Mouse (Mus musculus) CD4-positive, CD25-positive, alpha-beta regulatory T cell, adult 4 months (primary cell): ENCODE data around the gene Sh2b1. TPM values are rescaled to one million over a fixed set of nuclear protein-coding genes. Genes with fewer than 3 reads are reported as not detected.

Source experiments
- ATAC-seq: one replicate; pipeline ENCODE4 v1.8.0; 2017
- polyA plus RNA-seq, 2 experiments: library from polyadenylated mRNA; unstranded; fragments of 100-300 nt; shearing (Covaris generic); gene quantifications; one replicate each; pipeline ENCODE4 v1.2.1; 2017

The Sh2b1 gene
- polyA plus RNA-seq, 2 experiments from 2014 or later = 11.5 to 13.1 TPM

DNA sequence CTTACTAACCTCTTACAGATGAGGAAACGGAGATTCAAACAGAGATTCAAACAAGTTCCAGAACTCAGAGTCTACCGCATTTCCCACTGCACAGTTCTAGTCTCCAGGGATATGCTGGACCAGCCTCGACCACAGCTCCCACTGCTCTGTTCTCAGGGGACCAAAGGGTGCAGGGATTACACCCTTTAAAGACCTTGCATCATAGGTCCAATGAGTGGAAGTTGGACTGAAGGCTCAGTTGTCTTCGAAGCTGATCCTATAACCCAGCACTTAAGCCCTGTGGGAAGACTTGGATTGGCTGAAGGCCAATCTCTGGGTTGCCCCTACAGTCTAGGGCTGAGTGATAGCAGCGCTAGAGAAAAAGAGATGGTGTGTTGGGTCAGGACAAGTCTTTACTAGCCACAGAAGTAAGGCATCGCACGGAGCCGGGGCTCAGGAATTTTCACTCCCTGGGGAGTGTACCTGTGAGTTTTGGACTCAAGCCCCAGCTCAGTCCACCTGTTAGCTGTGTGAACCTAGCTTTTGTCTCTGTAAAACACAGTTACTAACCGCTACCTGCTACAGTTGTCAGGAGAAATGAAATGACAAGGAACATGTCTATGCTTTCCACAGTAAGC lies 1.6 kb downstream of the Sh2b1 start:
- ATAC-seq = no peak

DNA sequence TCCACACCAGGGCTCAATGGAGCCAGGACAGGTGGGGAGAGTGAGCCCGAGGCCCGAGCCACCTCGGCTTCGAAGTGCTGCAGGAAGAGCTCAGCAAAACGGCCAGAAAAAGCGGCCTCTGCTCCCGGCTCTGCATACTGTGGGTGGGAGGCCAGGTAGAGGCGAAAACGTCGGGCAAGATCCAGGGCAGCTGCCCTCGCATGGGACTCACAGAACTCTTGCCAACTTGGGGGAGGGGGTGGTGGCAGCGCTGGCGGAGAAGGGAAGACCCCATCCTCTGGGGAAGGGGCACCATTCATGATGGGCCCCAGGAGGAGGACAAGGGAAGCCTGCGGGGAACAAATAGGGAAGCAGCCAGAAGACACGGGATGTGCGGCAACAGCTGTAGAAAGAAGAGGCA lies 2.5 kb downstream of the Sh2b1 start:
- ATAC-seq = no peak

DNA sequence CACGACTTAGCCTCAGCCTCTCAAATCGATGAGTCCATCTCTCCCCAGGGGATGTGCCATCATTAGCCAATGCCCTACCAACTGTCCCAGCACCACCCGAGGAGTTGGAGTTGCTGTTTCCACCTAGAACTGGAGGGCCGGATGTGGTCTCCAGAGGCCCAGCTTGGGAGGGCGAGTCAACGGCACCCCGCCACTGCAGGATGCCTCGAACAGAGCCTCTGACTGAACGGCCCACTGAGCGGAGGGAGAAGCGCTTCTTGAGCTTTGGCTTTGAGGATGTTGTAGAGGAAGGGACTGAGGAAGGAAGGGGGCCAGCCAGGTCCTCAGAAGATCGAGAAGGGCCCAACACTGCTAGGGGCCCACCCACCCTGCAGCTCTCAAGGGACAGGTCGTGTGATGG lies 2.9 kb downstream of the Sh2b1 start:
- peak; percentile 64 for ATAC-seq

DNA sequence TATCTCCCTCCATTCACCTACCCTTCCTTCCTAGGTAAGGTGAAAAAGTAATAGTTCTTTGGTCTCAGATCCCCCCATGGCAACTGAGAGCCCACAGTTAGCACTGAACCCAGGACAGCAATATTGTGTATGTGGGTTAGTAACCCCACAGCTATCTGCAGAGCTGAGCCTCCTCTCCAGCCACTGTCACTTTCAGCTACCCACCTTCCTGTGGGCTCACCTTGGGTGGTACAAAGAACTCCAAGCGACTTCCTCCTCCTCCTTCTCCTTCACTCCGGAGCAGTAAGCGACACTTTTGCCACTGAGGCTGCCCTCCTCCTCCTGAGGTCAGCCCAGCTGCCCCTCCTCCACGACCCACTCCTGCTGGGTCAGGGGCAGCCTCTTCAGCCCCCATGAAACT lies 3.4 kb downstream of the Sh2b1 start:
- no peak for ATAC-seq

DNA sequence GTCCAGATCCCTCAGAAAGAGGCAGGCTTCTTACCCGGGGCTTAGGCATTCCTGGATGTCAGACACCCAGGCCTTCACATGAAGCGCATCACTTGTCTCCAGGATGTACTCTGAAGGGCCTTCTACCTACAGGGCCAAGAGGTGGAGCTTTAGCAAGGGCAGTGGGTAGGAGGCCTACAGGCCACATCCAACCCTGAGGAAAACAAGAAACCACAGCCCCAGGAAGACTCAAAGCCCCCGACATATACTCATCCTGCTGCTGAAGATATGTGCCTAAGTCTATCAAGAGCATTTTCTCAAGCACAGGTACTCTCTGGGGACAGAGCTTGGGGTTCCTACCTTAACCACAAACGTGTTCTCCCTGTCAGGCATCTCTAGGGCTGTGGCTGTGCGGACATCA lies 3.9 kb downstream of the Sh2b1 start:
- ATAC-seq = no peak

DNA sequence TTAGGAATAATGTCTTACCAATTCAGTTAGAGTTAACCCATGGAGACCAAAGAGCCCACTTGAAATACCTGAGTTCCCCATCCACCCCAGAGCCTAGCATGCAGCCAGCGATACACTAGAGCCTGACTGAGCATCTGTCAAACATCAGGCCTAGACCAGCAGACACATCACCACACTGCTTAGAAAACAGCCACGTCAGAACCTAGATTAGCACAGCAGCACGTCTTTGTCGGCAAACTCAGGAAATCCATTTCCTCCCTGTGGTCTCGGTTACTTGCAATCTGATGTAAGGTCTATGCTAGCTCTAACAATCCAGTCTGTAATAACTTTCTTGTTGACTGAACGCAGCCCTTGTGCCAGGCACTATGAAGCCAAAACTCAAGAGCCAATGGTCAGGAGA lies 5.1 kb downstream of the Sh2b1 start:
- peak; percentile 76 for ATAC-seq

DNA sequence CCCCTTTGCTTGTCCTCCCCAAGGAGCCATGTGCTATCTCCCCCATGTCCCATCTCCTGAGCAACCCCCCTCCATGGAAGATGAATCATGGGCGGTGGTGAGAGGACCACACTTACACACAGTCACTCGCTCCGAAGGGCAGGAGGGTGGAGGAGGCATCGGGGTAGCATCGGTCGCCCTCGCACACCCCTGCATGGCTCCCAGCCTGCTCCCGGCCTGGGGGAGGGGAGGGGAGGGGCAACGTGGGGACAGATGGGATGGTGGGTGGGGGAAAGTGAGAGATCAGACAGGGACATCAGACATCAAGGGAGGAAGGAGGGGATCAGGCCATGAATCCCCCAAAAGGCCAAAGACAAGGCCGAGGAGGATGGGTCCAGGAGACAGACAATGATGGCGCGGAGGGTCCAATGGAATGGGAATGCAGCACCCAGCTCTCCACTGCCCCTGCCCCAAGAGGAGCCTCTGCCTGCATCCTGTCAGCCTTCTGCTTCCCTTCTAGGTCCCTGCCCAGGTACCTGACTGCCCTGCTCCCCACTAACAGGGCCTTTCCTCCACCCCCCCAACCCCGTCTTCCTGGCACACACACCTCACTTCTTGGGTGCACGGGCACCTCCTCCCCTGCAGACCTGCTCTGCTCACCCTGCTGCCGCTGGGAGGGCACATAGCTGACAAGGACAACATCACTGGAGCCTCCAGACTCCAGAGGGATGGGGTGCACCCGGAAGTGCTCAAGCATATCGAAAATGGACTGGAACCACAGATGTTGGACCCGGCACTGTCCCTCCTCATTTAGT lies 7.2 kb downstream of the Sh2b1 start:
- ATAC-seq = no peak

DNA sequence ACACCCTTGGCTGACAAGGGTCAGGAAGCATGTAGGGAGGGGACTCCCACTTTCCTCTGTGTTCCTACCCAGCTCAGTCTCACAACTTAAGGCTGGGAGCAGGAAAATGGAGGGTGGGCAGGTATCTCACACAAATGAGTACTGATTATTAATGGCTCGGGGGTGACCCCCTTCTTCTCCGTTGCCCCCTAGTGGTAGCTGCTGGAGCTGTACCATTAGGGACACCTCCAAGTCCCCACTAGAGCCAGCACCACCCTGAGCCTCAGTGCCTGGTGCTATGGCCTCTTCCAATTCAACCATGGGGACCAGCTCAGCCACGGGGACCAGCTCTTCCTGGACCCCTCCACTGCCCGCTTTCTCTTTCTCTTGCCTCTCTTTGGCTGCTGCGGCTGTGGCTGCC lies 8.0 kb downstream of the Sh2b1 start:
- ATAC-seq = no peak

DNA sequence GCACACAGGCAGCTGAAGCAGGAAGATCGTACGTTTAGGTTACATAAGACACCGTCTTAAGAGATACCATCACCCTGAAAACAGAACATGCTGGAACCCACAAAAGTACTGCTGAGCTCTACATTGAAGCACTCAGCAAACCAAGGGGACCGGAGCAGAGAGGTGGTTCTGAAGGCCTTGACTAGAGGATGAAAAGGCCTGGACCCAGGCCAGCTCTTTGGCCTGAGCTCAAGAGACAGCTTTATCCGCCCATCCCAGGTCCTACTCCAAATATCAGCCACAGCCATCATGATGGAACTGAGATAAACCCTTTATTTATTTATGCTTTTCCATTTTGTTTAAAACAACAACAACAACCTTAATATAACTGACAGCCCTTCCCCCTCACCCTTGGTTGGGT lies 8.5 kb downstream of the Sh2b1 start:
- no peak for ATAC-seq

DNA sequence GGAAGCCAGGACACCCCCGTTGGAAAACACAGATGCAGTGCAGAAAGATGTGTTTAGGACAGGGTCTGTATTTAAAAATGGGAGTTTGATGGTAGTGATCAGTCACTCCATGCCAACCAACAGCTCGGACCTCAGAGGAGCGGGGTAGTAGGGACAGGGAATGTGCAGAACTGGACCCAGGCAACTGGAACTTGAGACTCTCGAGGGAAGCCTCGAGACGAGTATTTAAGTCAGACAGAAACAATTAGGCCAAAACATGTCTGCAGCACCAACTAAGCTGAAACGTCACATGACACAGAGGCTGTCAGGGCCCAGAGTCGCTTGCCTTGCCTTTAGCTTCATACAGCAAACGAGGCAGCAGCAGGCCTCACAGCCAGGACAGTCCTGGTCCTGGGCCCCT lies 9.1 kb downstream of the Sh2b1 start:
- ATAC-seq = no peak

DNA sequence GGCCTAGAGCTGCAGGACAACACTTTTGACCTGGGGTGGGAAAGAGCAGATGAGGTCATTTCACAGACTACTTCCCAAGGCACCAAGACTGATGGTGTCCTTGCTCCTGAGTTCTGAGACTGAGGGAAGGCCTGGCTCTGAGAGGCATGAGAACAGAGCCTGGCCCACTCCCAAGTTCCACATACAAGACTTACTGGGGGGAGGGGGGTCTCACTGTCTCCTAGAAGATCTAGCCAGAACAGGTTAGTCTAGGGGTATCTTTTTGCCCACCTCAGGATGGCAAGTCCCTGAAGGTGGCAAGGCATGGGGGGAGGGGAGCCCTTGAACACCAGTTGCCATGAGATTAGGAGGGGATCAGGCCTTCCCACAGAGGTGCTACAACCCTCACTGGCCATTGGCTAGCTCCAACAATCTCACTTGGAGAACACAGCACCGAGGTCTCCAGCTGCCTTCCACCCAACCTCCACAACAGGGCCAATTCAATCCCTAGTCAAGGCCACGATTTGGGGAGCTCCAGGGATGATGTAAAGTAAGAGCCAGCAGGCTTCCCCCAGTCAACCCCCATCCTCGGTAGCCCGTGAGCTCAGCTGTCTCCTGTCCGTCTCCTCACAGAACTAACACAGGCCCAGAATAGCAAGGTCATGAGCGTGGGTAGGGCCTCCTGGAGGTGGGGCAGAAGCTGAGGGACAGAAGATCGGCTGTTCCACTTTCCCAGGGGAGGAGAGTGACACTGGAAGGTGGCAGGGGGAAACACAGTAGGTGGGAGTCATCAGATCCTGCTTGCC lies 9.8 kb downstream of the Sh2b1 start:
- ATAC-seq = no peak

DNA sequence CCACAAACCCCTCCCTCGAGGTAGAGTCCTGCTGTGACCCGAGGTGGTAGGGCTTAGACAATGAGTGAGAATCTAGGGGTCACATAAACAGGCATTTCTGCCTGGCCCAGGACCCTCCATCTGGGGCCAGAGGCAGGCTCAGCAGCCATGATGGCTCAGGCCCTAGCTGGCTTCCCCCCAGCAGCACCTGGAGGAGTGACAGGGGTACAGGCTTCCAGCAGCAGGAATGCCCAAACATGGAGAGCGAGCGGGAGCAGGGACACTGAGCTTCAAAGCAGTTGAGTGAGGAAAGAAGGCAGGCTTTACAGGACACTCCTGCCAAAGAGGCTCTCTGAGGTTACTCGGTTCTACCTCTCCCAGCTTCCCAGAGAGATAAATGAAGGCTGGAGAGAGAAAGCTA lies 10.4 kb downstream of the Sh2b1 start:
- ATAC-seq = no peak

DNA sequence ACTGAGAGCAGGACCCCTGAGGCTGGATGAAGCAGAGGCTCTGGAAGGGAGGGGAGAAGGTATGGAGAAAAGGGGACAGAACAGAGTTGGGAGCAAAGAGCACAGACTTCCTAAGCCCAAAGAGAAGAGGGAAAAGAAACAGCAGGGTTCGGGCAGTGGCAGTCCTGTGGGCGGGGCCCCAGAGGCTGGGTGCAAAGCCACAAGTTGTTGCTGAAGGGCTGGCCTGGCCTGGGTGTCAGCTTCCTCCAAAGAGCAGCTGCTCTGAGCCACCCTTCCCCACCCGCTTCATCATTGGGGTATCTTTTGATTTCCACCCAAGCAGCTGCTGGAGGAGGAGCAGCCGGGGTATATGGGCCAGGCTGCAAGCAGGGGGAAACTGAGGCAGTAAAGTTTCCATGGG lies 11.1 kb downstream of the Sh2b1 start:
- no peak for ATAC-seq

DNA sequence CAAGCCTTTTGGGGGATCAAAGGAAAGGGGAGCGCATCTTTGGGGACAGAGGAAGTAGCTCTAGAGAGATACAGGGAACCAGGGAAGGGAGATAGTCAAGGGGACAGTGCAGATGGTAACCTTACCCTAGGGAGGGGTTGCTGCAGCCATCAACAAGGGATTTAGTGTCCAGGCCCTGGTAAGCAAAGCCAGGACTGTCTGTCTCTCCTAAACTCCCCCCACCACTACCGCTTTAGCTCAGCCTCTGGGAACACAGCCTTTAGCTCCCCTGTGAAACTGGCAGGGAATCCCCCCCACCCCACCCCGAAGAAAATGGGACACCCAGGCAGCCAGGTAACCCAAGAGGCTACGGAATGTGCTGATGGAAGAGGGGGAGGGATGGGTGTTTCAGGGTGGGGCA lies 11.7 kb downstream of the Sh2b1 start:
- ATAC-seq = no peak

DNA sequence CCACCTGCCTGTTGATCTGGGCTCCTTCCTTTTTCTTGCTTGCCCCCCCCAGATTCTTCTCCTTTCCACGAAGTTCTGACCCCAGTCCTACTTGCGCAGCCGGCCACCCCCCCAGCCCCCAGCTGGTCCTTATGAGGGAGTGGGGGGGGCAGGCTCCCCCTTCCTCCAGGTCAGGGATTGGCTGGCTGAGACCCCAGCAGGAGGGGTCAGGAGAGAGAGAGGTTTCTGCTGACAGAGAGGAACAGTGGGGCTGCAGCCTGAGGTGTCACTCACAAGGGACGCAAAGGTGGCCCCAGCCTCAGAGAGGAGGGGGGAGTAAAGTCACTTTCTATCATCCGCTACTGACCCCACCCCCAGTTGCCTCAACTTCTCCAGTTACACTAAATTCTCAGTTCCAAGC lies 12.2 kb downstream of the Sh2b1 start, which contains the start of gene Atp2a1:
Gene Atp2a1 (minus strand): TSS at position 105 of the 400 bp plus-strand sequence.
- ATAC-seq = no peak

DNA sequence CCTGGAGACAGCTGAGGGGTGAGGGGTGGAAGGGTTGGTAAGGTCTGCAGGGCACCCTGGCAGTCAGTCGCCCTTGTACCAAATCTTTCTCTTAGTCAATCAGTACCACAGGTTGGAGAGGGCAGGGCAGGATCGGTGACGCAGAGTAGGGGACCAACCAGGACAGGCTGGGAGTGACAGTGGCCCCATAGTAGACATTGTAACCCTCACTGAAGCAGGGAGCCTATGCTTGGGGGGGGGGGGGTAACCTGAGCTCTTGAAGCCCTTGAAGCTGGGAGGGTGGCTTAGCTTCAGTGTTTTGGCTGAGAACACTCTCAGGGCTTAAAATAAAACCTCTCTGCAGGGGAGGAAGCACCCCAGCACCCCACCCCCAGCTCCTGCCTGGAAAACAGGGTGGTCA lies 13.6 kb downstream of the Sh2b1 start:
- ATAC-seq = no peak

DNA sequence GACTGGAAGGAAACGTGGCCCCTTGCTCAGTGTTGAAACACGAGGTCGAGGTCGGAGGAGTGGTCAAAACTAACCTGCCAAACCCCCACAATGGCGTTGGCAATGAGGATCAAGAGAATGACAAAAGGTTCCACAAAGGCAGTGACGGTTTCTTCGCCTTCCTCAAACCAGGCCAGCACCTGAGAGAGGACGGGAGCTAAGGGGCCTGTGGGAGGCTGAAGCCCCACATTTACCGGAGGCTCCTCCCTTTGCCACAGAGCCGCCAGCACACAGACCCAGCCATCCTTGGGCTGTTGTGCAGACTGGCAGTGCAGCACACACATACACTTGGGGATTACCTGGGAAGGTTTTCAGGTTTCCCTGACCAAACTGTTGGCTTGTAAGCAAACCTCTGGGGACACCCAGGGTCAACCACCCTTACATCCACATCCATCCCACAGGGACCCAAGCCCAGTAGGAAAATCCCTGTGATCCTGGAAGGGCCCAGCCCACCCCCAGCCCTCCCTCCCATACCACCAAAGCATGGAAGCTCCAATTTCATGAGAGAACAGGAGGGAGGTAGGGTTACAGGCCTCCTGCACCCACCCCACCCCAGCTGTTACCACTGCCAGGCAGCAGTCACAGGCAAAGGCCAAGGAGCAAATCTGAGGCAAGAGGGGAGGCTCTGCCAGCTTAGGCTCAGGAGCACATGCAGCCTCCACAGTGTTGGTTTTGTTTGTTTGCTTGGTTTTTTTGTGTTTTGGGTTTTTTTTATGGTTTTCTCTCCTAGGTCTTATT lies 14.4 kb downstream of the Sh2b1 start:
- ATAC-seq = no peak

DNA sequence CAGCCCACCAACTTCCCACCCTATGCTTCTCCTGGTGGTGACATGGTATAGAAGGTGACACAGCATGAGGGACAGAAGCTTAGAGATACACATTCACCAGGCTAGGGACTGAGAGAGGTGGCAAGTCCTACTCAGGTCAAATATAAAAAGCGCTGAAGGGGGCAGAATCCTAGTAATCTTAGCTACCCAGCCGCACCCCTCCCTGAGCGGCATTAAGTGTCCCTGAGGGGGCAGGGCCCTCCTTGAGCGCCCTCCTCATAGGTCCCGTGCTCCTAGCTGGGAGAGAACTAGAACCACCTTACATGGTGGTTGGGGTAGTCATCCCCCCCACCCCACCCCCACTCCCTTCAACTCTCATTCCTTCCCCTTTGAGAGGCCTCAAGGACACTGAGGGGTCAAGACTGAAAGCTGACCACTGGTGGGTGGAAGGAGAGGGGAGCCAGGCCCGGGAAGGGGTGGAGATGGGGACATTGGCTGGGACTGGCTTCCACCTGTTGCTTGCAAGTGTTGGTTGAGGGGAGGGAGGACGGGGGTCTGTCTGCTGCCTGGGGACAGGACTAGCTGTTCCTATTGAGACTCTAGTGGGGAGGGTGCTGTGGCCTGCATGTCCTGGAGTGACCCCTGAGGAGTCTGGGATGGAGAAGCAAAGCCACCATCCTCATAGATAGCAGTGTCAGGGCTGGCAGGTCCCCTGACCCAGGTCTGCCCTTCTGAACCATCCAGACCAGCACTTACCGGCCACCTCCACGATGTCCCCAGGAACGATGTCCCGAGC lies 16.2 kb downstream of the Sh2b1 start:
- ATAC-seq = no peak

DNA sequence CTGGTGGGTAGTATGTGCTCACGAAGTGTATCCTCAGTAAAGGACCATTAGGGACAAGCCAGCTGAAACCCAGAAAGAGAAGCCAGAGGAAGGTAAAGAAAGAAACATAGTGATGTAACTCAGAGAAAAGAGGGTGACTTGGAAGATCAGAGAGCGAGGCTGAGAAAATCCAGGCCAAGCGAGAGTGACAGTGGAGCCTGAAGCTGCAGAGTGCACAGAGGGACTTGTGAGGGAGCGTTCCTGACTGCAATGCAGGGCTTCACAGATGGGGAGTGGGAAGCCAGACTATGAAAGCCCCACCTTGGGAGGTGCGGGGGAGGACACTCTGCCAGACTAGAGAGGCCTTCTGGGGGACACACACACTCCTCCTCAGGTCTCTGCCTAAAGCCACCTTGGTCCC lies 17.0 kb downstream of the Sh2b1 start:
- ATAC-seq = no peak

DNA sequence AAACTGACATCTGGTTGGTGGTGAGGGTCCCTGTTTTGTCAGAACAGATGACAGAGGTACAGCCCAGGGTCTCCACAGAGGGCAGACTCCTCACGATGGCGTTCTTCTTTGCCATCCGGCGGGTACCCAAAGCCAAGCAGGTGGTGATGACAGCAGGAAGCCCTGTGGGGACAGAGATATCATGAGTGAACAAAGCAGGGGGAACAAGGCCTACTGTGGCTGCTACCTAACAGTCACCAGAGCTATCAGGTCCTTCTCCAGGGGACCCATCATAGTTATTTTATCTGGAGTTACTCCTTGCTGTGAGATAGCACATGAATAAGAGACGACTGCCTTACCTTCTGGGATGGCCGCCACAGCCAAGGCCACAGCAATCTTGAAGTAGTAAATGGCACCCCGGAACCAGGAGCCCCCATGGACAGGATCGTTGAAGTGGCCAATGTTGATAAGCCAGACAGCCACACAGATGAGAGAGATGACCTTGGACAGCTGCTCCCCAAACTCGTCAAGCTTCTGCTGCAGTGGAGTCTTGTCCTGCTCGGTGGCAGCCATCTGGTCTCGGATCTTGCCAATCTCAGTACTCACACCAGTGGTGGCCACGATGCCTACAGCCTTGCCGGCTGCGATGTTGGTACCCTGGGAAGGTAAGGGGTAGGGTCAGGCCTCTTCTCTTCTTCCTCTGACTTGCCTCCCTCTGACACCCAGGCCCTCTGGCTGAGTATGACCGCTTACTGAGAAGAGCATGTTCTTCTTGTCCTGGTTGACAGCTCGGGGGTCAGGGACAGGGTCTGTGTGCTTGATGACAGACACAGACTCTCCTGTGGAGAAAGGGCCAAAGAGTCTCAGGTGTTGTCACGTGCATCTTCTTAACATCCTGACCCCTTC lies 18.6 kb downstream of the Sh2b1 start:
- no peak for ATAC-seq

DNA sequence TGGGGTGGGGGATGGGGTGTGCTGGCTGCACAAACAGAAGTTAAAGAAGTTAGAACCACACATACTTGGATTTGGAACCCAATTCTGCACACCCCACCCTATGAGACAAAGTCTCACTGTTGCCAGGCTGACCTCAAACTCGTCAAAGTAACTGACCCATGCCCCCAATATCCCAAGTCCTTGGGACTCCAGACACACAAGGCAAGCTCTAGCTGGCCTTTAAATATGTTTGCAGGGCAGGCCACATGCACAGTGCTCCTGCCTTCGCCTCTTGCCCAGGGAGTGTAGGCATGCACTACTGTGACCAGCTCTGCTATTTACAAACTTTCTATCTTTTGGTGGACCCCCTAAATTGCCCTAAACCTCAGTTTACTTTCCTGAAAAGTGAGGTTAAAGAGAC lies 20.0 kb downstream of the Sh2b1 start:
- ATAC-seq = no peak
